Mouse (Mus musculus) neural tube, embryonic 14.5 days (tissue): ENCODE measurements around the gene 1700010I14Rik. TPM values are rescaled to one million over a fixed set of nuclear protein-coding genes. Genes with fewer than 3 reads are reported as not detected.
A peak's percentile ranks its signal among the peaks of the same experiment; 100 is the strongest.

ENCODE experiments used
- ATAC-seq: fragments of 200-750 bp; cut with Nextera tagmentation; 2 replicates; pipeline ENCODE4 v1.8.0; 2017; ENCODE audit warnings: low read depth, mild to moderate bottlenecking, moderate TSS enrichment, moderate library complexity
- H3K27ac ChIP-seq: fragments of 300-500 bp; sonication (generic); 2 replicates; pipeline ENCODE4 v1.5.1; 2014; ENCODE audit warnings: low read depth, mild to moderate bottlenecking, control low read depth, low read length, moderate library complexity, mixed read lengths
- H3K27me3 ChIP-seq: fragments of 300-500 bp; sonication (generic); 2 replicates; pipeline ENCODE4 v1.6.1; 2014; ENCODE audit warnings: low read length; ENCODE audit not compliant: control insufficient read depth, insufficient read depth
- H3K36me3 ChIP-seq: fragments of 300-500 bp; sonication (generic); 2 replicates; pipeline ENCODE4 v1.6.1; 2014; ENCODE audit warnings: low read length, mixed read lengths; ENCODE audit not compliant: control insufficient read depth, insufficient read depth
- H3K4me1 ChIP-seq: fragments of 300-500 bp; sonication (generic); 2 replicates; pipeline ENCODE4 v1.6.1; 2014; ENCODE audit warnings: low read length; ENCODE audit not compliant: control insufficient read depth, insufficient read depth
- H3K4me2 ChIP-seq: fragments of 300-500 bp; sonication (generic); 2 replicates; pipeline ENCODE4 v1.6.1; 2014; ENCODE audit warnings: mild to moderate bottlenecking, low read depth, low read length, control low read depth
- H3K4me3 ChIP-seq: fragments of 300-500 bp; sonication (generic); 2 replicates; pipeline ENCODE4 v1.5.1; 2014; ENCODE audit warnings: low read depth, low read length, control low read depth, mixed read lengths
- H3K9ac ChIP-seq: fragments of 300-500 bp; sonication (generic); replicated peaks from 2 replicates; pipeline ENCODE4 v1.6.1; 2014; ENCODE audit warnings: low read depth, mild to moderate bottlenecking, control low read depth, low read length, mixed read lengths
- H3K9me3 ChIP-seq: fragments of 300-500 bp; sonication (generic); 2 replicates; pipeline ENCODE4 v1.6.1; 2016; ENCODE audit warnings: low read length; ENCODE audit not compliant: control insufficient read depth
- WGBS: fragments of 180-500 bp; shearing (Covaris S2); extraction: QIAGEN DNeasy Blood & Tissue Kit; methylation state at CpG from one replicate; pipeline ENCODE4 v1.1.7; 2014; 5-methylcytosine and 5-hydroxymethylcytosine counted together
- polyA plus RNA-seq: library from polyadenylated mRNA; unstranded; fragments of >200 nt; fragmentation: Nextera tagmentation; extraction: Ambion mirVana; gene quantifications from 2 replicates; pipeline ENCODE4 v1.2.1, GENCODE M21; 2014

Gene 1700010I14Rik
- polyA plus RNA-seq, 1 experiment from 2014 or later: 2.2 TPM

GRCm38 (mm10) chr17:9033511-9033910, 45.4 kb downstream of the 1700010I14Rik start:
- Histone ChIP-seq H3K4me2 (no peak overlapping the region), H3K36me3 (no peaks in the 10 kb centered on the region), H3K27me3 (no peaks in the 10 kb centered on the region), H3K9me3 (no peaks in the 10 kb centered on the region), H3K4me3 (no peak overlapping the region), H3K9ac (no peak overlapping the region), H3K27ac (no peak overlapping the region), H3K4me1 (peaks cover 8% of the 10 kb centered on the region; the same call in 1 of the 2 replicates)
- 89% methylated on average over 5 of the region's 5 CpGs for WGBS
- ATAC-seq: no peak

DNA sequence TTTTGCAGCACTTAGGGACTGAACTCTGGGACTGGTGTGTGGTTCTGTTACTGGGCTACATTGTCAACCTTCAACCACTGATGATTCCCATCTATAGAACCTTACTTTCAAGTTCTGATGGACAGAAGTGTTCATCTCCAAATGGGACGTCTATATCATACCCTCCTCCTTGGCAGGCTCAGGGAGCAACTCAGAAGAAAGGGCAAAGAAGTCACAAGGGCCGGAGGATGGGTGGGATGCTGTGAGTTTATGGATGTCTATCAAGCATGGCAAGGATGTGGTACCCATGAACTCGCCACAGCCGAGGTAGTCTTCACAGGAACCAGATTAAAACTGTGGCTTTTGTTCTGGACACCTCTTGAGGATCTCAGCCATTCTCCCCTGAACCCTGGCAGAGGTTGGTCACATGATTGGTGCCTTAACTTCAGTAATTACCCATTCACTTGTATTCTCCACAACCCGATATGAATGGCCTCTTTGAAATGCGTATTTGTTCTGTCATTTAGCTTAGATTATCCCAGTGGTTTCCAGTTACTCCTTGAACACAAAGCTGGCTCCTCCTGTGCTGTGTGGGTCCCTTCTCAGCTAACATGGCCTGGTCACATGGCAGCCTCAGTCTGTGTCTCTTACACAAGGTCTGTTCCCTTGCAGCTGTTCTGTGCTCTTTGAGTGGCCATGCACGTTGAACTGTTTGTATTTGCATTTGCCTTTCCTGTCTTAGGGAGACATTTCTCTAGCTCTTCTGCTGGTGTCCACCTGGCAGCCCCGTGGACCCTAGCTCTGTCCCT, 47.6 kb downstream of the 1700010I14Rik start:
- Histone ChIP-seq H3K4me1 (peaks cover 8% of the 10 kb centered on the region; the same call in 1 of the 2 replicates), H3K27ac (no peak overlapping the region), H3K27me3 (no peaks in the 10 kb centered on the region), H3K4me2 (no peak overlapping the region), H3K4me3 (no peak overlapping the region), H3K9me3 (no peaks in the 10 kb centered on the region), H3K36me3 (no peaks in the 10 kb centered on the region), H3K9ac (0 out of 2 replicates have a peak overlapping the region, but pooled peaks have one; percentile 3)
- 60% methylated on average over 8 of the region's 8 CpGs for WGBS
- ATAC-seq: no peak

GRCm38 (mm10) chr17:9042723-9043122, 54.6 kb downstream of the 1700010I14Rik start:
- WGBS: 45% methylated on average over 2 of the region's 2 CpGs
- no peak for ATAC-seq

DNA sequence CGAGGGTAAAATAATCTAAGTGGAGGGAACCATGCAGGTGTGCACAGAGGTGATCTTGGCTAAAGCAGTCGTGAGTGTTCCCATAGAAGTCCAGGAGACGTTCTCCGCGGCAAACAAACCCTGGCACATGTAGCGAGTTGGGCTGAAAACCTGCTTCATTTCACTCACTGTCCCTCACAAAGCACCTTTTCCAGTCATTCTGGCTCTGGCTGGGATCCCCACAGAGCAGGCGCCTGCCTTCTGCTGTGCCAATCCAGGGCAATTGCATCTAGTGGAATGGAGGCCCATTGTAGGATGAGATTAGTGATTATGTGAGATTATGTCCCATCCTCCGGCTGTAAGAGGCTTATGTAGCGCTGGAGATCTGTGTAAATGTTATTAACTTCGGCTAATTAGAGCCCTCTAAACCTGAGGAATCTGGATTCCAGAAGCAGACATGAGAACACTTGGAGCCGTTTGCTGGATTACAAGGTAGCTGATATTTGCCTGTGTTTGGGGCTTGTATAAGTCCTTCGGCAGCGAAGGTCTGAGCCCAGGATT, 64.4 kb downstream of the 1700010I14Rik start:
- H3K27me3 ChIP-seq: no peaks in the 10 kb centered on the region
- H3K4me2 ChIP-seq: no peak overlapping the region
- H3K4me3 ChIP-seq: no peak overlapping the region
- ATAC-seq: no peak
- no peaks in the 10 kb centered on the region for H3K36me3 ChIP-seq
- H3K9ac ChIP-seq: no peak overlapping the region
- 83% methylated on average over 13 of the region's 13 CpGs for WGBS
- H3K27ac ChIP-seq: no peak overlapping the region
- H3K4me1 ChIP-seq: no peaks in the 10 kb centered on the region
- H3K9me3 ChIP-seq: no peaks in the 10 kb centered on the region

More at GRCm38 (mm10) chr17:9042723-9043122, 54.6 kb downstream of the 1700010I14Rik start:
- Histone ChIP-seq H3K27ac (no peak overlapping the region), H3K9ac (no peak overlapping the region), H3K4me2 (no peak overlapping the region), H3K27me3 (no peaks in the 10 kb centered on the region), H3K4me3 (no peak overlapping the region), H3K4me1 (no peaks in the 10 kb centered on the region), H3K9me3 (no peaks in the 10 kb centered on the region), H3K36me3 (no peaks in the 10 kb centered on the region)

DNA sequence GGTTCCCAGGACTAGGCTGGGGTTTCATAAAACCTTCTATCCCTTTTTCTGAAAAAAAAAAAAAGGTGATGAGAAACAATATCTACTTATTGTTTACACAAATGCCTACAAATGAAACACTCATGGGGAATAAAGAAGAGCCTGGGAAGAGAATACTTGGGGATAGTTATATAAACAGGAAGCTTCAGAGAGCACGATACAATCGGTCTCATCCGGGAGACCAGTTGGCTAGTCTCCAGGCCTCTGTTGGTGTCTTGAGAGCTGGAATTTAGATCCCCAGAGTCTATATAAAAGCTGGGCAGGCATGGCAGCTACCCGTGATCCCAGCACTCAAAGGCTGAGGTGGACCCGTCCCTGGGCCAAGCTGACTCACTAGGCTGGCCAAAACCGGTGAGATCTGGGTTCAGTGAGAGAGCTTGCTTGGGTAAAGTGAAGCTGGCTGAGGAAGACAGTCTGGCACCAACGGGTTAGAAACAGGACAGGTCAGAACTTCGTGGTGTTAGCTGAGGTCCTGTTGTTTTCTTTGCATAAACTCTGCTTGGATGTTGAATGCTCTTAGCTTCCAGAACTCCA, 71.3 kb downstream of the 1700010I14Rik start:
- no peak overlapping the region for H3K9ac ChIP-seq
- no peaks in the 10 kb centered on the region for H3K4me1 ChIP-seq
- no peak for ATAC-seq
- no peaks in the 10 kb centered on the region for H3K27me3 ChIP-seq
- H3K27ac ChIP-seq: no peak overlapping the region
- no peaks in the 10 kb centered on the region for H3K9me3 ChIP-seq
- 76% methylated on average over 8 of the region's 8 CpGs for WGBS
- no peaks in the 10 kb centered on the region for H3K36me3 ChIP-seq
- H3K4me2 ChIP-seq: no peak overlapping the region
- no peak overlapping the region for H3K4me3 ChIP-seq
